Mouse (Mus musculus) embryonic fibroblast, embryonic 13.5 days (primary cell): ENCODE measurements around the gene Ndufb10. TPM values are rescaled to one million over a fixed set of nuclear protein-coding genes. Genes with fewer than 3 reads are reported as not detected.
"Not testable (repeated sequence)": the region's sequence is repeated elsewhere in the genome, so short reads cannot be mapped to it uniquely, and the experiment has no call there.

Experiments
- H3K27ac ChIP-seq: 2 replicates; pipeline ENCODE4 v1.5.1; 2012; ENCODE audit warnings: low read length, control low read depth, inconsistent platforms; ENCODE audit not compliant: insufficient read depth
- H3K4me1 ChIP-seq: 2 replicates; pipeline ENCODE4 v1.6.1; 2011; ENCODE audit warnings: low read length; ENCODE audit not compliant: control insufficient read depth, insufficient read depth
- H3K4me3 ChIP-seq: 2 replicates; pipeline ENCODE4 v1.5.1; 2011; ENCODE audit warnings: mild to moderate bottlenecking, control low read depth, low read length; ENCODE audit not compliant: insufficient read depth
- CTCF ChIP-seq: IDR thresholded peaks from 2 replicates; pipeline ENCODE4 v1.5.1; 2011; ENCODE audit warnings: mild to moderate bottlenecking, control low read depth, low read length, moderate library complexity, borderline replicate concordance; ENCODE audit not compliant: insufficient read depth
- POLR2A ChIP-seq: IDR thresholded peaks from 2 replicates; pipeline ENCODE4 v1.6.1; 2011; ENCODE audit warnings: low read depth, mild to moderate bottlenecking, control low read depth, low read length, moderate library complexity
- polyA plus RNA-seq: library from polyadenylated mRNA; stranded (reverse); fragments of >200 nt; gene quantifications from 2 replicates; pipeline ENCODE4 v1.2.4, GENCODE M21; 2011; ENCODE audit warnings: low read depth; ENCODE audit not compliant: missing spikeins, insufficient read length

The Ndufb10 gene
- polyA plus RNA-seq, 1 experiment = 96.8 TPM

DNA sequence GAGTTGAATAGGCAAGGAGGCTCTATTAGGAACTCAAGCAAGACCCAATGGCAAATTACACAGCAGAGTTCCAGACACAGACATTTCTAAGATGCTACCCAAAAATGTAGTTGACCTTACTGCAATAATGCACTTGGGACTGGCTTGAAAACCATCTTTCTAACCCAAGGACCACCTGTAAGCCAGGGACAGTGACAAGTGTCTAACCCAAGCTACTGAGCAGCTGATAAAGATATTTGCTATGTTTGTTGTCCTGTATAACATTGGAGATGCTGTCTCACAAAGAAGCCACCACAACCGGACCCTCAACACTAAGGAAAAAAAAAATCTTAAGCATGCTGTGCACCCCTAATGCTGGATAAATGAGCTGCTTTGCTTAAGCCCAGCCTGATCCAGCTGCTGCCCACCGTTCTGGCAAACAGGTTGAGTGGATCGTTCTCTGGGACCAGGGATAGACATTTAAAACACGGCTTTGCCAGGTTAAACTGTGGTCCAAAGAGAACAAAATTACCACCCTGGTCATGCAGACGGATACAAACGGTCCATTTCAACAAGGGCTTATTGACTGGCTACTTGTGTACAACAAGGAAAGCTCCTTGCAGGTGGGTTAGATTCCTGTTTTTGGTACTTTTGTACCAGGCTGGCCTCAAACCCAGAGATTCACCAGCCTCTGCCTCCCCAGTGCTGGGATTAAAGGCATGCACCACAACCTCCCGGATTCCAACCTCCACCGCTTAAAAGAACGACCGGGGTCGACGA, 977 bp downstream of the Ndufb10 start:
- TF ChIP-seq CTCF (no peak), POLR2A (peak; percentile 60)
- no peak overlapping the region for H3K27ac ChIP-seq
- H3K4me3 ChIP-seq = peak overlapping the region; percentile 81
- H3K4me1 ChIP-seq = no peaks in the 10 kb centered on the region

- Histone ChIP-seq H3K4me1 (no peaks in the 10 kb centered on the region), H3K27ac (no peak overlapping the region), H3K4me3 (peak overlapping the region; percentile 81)
- TF ChIP-seq POLR2A = peak; percentile 72
- no peak for TF ChIP-seq CTCF
Observed at GRCm38 (mm10) chr17:24722220-24722924, 1.9 kb downstream of the Ndufb10 start.

DNA sequence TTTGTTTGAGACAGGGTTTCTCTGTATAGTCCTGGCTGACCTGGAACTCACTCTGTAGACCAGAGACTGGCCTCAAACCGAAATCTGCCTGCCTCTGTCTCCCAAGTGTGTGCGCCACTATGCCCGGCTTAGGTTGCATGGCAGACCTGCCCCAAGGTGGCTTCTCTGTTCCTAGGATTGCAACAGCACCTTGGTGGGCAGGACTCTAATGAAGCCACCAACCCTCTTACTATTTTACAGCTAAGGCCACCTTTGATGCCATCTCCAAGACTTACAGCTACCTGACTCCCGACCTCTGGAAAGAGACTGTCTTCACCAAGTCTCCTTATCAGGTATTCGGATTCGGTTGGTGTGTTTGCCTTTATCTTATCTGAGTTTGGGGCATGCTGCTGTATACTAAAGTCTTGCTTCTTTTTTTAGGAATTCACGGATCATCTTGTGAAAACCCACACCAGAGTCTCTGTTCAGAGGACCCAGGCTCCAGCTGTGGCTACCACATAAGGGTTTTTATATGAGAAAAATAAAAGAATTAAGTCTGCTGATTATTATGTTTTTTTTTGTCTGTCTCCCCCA, 2.8 kb downstream of the Ndufb10 start:
- H3K4me1 ChIP-seq, H3K27ac ChIP-seq: not testable (repeated sequence)
- peak overlapping the region; percentile 81 for H3K4me3 ChIP-seq

DNA sequence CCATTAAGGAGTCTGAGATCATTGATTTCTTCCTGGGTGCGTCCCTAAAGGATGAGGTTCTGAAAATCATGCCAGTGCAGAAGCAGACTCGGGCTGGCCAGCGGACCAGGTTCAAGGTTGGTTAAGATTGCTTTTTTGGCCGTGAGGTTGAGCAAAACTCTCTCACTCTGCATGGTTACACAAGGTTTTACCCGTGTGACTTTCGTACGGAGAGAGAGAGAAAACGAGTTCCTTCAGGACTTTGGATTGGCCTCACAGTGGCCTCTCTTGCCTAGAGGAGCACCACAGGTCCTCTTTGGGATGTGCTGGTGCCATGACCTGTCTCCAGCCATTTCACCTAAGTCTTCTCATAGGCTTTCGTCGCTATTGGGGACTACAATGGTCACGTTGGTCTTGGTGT, 3.7 kb downstream of the Ndufb10 start:
- H3K27ac ChIP-seq = peak overlapping the region; percentile 3; the same call in 1 of the 2 replicates
- peak; percentile 29; the same call in 1 of the 2 replicates for TF ChIP-seq POLR2A
- H3K4me1 ChIP-seq = not testable (repeated sequence)
- peak overlapping the region; percentile 81 for H3K4me3 ChIP-seq

- Histone ChIP-seq H3K4me1 (no peaks in the 10 kb centered on the region), H3K4me3 (peak overlapping the region; percentile 81), H3K27ac (peak overlapping the region; percentile 60)
- TF ChIP-seq CTCF (no peak), POLR2A (peak; percentile 98)
Observed at GRCm38 (mm10) chr17:24719494-24720222, 4.6 kb downstream of the Ndufb10 start.

DNA sequence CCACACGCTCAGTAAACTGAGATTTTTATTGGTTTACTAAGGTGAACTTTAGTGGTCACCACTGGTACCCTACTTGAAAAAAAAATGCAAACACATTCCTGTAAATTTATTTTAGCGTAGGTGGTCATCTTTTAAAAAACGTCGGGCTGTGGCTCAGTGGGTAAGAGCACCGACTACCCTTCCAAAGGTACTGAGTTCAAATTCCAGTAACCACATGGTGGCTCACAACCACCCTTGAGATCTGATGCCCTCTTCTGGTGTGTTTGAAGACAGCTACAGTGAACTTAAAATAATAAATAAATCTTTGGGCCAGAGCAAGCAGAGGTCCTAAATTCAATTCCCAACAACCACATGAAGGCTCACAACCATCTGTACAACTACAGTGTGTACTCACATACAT, 5.3 kb downstream of the Ndufb10 start:
- H3K4me3 ChIP-seq = peak overlapping the region; percentile 62
- H3K4me1 ChIP-seq, H3K27ac ChIP-seq: not testable (repeated sequence)

GRCm38 (mm10) chr17:24717943-24718342, 6.3 kb downstream of the Ndufb10 start, which contains the start of the genes Rnf151 and Rps2:
TSS of gene Rnf151 (minus strand) at chr17:24718063.
TSS of gene Rps2 (plus strand) at chr17:24718116.
- TF ChIP-seq POLR2A = peak; percentile 65
- no peak for TF ChIP-seq CTCF
- H3K27ac ChIP-seq = no peak within 1 kb of the TSS
- peak within 1 kb of the TSS; percentile 62 for H3K4me3 ChIP-seq
- no peaks in the 10 kb centered on the region for H3K4me1 ChIP-seq

GRCm38 (mm10) chr17:24716166-24716682, 8.1 kb downstream of the Ndufb10 start:
- Histone ChIP-seq H3K4me1 (no peaks in the 10 kb centered on the region), H3K27ac (no peak overlapping the region), H3K4me3 (no peak overlapping the region)
- TF ChIP-seq POLR2A (no peak), CTCF (no peak)

- H3K27ac ChIP-seq = no peak overlapping the region
- no peak overlapping the region for H3K4me3 ChIP-seq
- TF ChIP-seq POLR2A (no peak), CTCF (no peak)
- H3K4me1 ChIP-seq = no peaks in the 10 kb centered on the region
Observed at GRCm38 (mm10) chr17:24715556-24715955, 8.7 kb downstream of the Ndufb10 start.

GRCm38 (mm10) chr17:24708646-24709045, 15.6 kb downstream of the Ndufb10 start:
- H3K27ac ChIP-seq = no peak overlapping the region
- no peak overlapping the region for H3K4me3 ChIP-seq
- TF ChIP-seq POLR2A (no peak), CTCF (no peak)
- H3K4me1 ChIP-seq = no peaks in the 10 kb centered on the region; the same call in 1 of the 2 replicates
